Mouse (Mus musculus) midbrain, embryonic 15.5 days (tissue): Measurements from ENCODE around the gene Rnase10. TPM values are rescaled to one million over a fixed set of nuclear protein-coding genes. Genes with fewer than 3 reads are reported as not detected.
"Not testable (repeated sequence)": the region's sequence is repeated elsewhere in the genome, so short reads cannot be mapped to it uniquely, and the experiment has no call there.

ENCODE experiments used
- ATAC-seq: fragments of 200-750 bp; cut with Nextera tagmentation; replicated peaks from 2 replicates; pipeline ENCODE4 v1.8.0; 2017; ENCODE audit warnings: moderate TSS enrichment
- H3K27ac ChIP-seq: fragments of 300-500 bp; sonication (generic); 2 replicates; pipeline ENCODE4 v1.5.1; 2015; ENCODE audit warnings: mild to moderate bottlenecking, inconsistent platforms
- H3K27me3 ChIP-seq: fragments of 300-500 bp; sonication (generic); replicated peaks from 2 replicates; pipeline ENCODE4 v1.6.1; 2015; ENCODE audit warnings: inconsistent platforms
- H3K36me3 ChIP-seq: fragments of 300-500 bp; sonication (generic); replicated peaks from 2 replicates; pipeline ENCODE4 v1.6.1; 2015; ENCODE audit warnings: inconsistent platforms
- H3K4me1 ChIP-seq: fragments of 300-500 bp; sonication (generic); 2 replicates; pipeline ENCODE4 v1.6.1; 2015; ENCODE audit warnings: inconsistent platforms
- H3K4me2 ChIP-seq: fragments of 300-500 bp; sonication (generic); 2 replicates; pipeline ENCODE4 v1.6.1; 2015; ENCODE audit warnings: inconsistent platforms, mild to moderate bottlenecking, moderate library complexity
- H3K4me3 ChIP-seq: fragments of 300-500 bp; sonication (generic); 2 replicates; pipeline ENCODE4 v1.5.1; 2015; ENCODE audit warnings: mild to moderate bottlenecking, inconsistent platforms
- H3K9ac ChIP-seq: fragments of 300-500 bp; sonication (generic); 2 replicates; pipeline ENCODE4 v1.6.1; 2015; ENCODE audit warnings: mild to moderate bottlenecking, inconsistent platforms
- H3K9me3 ChIP-seq: fragments of 300-500 bp; sonication (generic); 2 replicates; pipeline ENCODE4 v1.6.1; 2016; ENCODE audit warnings: inconsistent platforms
- WGBS: fragments of 180-500 bp; shearing (Covaris S2); methylation state at CpG from one replicate; pipeline ENCODE4 v1.1.7; 2015; ENCODE audit warnings: mixed read lengths; 5-methylcytosine and 5-hydroxymethylcytosine counted together
- polyA plus RNA-seq: library from polyadenylated mRNA; unstranded; fragments of >200 nt; fragmentation: Nextera tagmentation; extraction: Ambion mirVana; gene quantifications from 2 replicates; pipeline ENCODE4 v1.2.1, GENCODE M21; 2015

Rnase10 gene
- polyA plus RNA-seq, 1 experiment from 2014 or later = not detected

- no peaks in the 10 kb centered on the region for H3K9me3 ChIP-seq
- no peaks in the 10 kb centered on the region for H3K27me3 ChIP-seq
- no peak overlapping the region for H3K27ac ChIP-seq
- no peak for ATAC-seq
- no peaks in the 10 kb centered on the region for H3K36me3 ChIP-seq
- no peaks in the 10 kb centered on the region for H3K4me1 ChIP-seq
- no peak overlapping the region for H3K4me2 ChIP-seq
- H3K9ac ChIP-seq = no peak overlapping the region
- WGBS = 41% methylated on average over 2 of the region's 2 CpGs
- H3K4me3 ChIP-seq = no peak overlapping the region
These were observed 26.3 kb upstream of the Rnase10 start for GRCm38 (mm10) chr14:50981207-50981606.

- WGBS = 86% methylated on average over 5 of the region's 5 CpGs
- ATAC-seq = no peak
These were observed 25.7 kb upstream of the Rnase10 start for GRCm38 (mm10) chr14:50981837-50982236.

GRCm38 (mm10) chr14:50987668-50988067 lies 19.9 kb upstream of the Rnase10 start:
- Histone ChIP-seq H3K4me1 (no peaks in the 10 kb centered on the region), H3K36me3 (no peaks in the 10 kb centered on the region), H3K27me3 (no peaks in the 10 kb centered on the region), H3K27ac (no peak overlapping the region), H3K4me3 (no peak overlapping the region), H3K9ac (no peak overlapping the region), H3K4me2 (no peak overlapping the region), H3K9me3 (no peaks in the 10 kb centered on the region)
- 95% methylated on average over 2 of the region's 2 CpGs for WGBS
- ATAC-seq = no peak

More at GRCm38 (mm10) chr14:50981837-50982236, 25.7 kb upstream of the Rnase10 start:
- Histone ChIP-seq H3K27me3 (no peaks in the 10 kb centered on the region), H3K36me3 (no peaks in the 10 kb centered on the region), H3K27ac (no peak overlapping the region), H3K4me3 (no peak overlapping the region), H3K9me3 (no peaks in the 10 kb centered on the region), H3K4me1 (no peaks in the 10 kb centered on the region), H3K9ac (no peak overlapping the region), H3K4me2 (no peak overlapping the region)

- no peak overlapping the region for H3K4me2 ChIP-seq
- no peaks in the 10 kb centered on the region for H3K36me3 ChIP-seq
- ATAC-seq = no peak
- no peak overlapping the region for H3K27ac ChIP-seq
- 88% methylated on average over 3 of the region's 3 CpGs for WGBS
- no peak overlapping the region for H3K4me3 ChIP-seq
- H3K4me1 ChIP-seq = no peaks in the 10 kb centered on the region
- no peaks in the 10 kb centered on the region for H3K27me3 ChIP-seq
- H3K9ac ChIP-seq = no peak overlapping the region
- no peaks in the 10 kb centered on the region for H3K9me3 ChIP-seq
These were observed 16.5 kb upstream of the Rnase10 start for GRCm38 (mm10) chr14:50991037-50991436.

- H3K4me3 ChIP-seq = no peak overlapping the region
- 80% methylated on average over 3 of the region's 3 CpGs for WGBS
These were observed 10.5 kb upstream of the Rnase10 start for GRCm38 (mm10) chr14:50997088-50997487.

GRCm38 (mm10) chr14:50997999-50998666 lies 9.4 kb upstream of the Rnase10 start:
- ATAC-seq = no peak
- 83% methylated on average over 2 of the region's 2 CpGs for WGBS
- Histone ChIP-seq H3K4me2 (no peak overlapping the region), H3K9ac (no peak overlapping the region), H3K4me3 (no peak overlapping the region), H3K4me1 (no peaks in the 10 kb centered on the region), H3K9me3 (no peaks in the 10 kb centered on the region), H3K27me3 (no peaks in the 10 kb centered on the region), H3K36me3 (no peaks in the 10 kb centered on the region), H3K27ac (no peak overlapping the region)

More at GRCm38 (mm10) chr14:50997088-50997487, 10.5 kb upstream of the Rnase10 start:
- H3K9me3 ChIP-seq = no peaks in the 10 kb centered on the region
- H3K9ac ChIP-seq = no peak overlapping the region
- H3K27me3 ChIP-seq = no peaks in the 10 kb centered on the region
- no peak overlapping the region for H3K4me2 ChIP-seq
- no peak overlapping the region for H3K27ac ChIP-seq
- no peaks in the 10 kb centered on the region for H3K4me1 ChIP-seq
- ATAC-seq = no peak
- no peaks in the 10 kb centered on the region for H3K36me3 ChIP-seq

GRCm38 (mm10) chr14:51007914-51008713 lies 563 bp downstream of the Rnase10 start:
- Histone ChIP-seq H3K9me3 (no peaks in the 10 kb centered on the region), H3K27ac (no peak overlapping the region), H3K4me1 (no peaks in the 10 kb centered on the region), H3K27me3 (no peaks in the 10 kb centered on the region), H3K4me3 (no peak overlapping the region), H3K9ac (no peak overlapping the region), H3K4me2 (no peak overlapping the region), H3K36me3 (no peaks in the 10 kb centered on the region)
- no peak for ATAC-seq
- WGBS = 78% methylated on average over 13 of the region's 13 CpGs

- no peak overlapping the region for H3K27ac ChIP-seq
- H3K4me3 ChIP-seq = no peak overlapping the region
- no peaks in the 10 kb centered on the region for H3K36me3 ChIP-seq
- no peak for ATAC-seq
- no peak overlapping the region for H3K9ac ChIP-seq
- H3K9me3 ChIP-seq = no peaks in the 10 kb centered on the region
- 86% methylated on average over 4 of the region's 4 CpGs for WGBS
- no peak overlapping the region for H3K4me2 ChIP-seq
- no peaks in the 10 kb centered on the region for H3K27me3 ChIP-seq
- H3K4me1 ChIP-seq = no peaks in the 10 kb centered on the region
These were observed 1.2 kb downstream of the Rnase10 start for GRCm38 (mm10) chr14:51008781-51009180.

GRCm38 (mm10) chr14:51009572-51009971 lies 2.0 kb downstream of the Rnase10 start:
- Histone ChIP-seq H3K4me2 (no peak overlapping the region), H3K4me3 (no peak overlapping the region), H3K9me3 (no peaks in the 10 kb centered on the region), H3K9ac (no peak overlapping the region), H3K27ac (no peak overlapping the region), H3K4me1 (no peaks in the 10 kb centered on the region), H3K36me3 (no peaks in the 10 kb centered on the region), H3K27me3 (no peaks in the 10 kb centered on the region)
- WGBS = 84% methylated on average over 6 of the region's 6 CpGs
- no peak for ATAC-seq

- not testable (repeated sequence) for H3K36me3 ChIP-seq, ATAC-seq
- WGBS = 95% methylated on average over 3 of the region's 3 CpGs
These were observed 7.2 kb downstream of the Rnase10 start for GRCm38 (mm10) chr14:51014724-51015123.

GRCm38 (mm10) chr14:51015780-51016179 lies 8.2 kb downstream of the Rnase10 start:
- Histone ChIP-seq H3K9ac (no peak overlapping the region), H3K4me3 (no peak overlapping the region), H3K27ac (no peak overlapping the region), H3K27me3 (no peaks in the 10 kb centered on the region), H3K36me3 (no peaks in the 10 kb centered on the region), H3K9me3 (no peaks in the 10 kb centered on the region), H3K4me1 (no peaks in the 10 kb centered on the region), H3K4me2 (no peak overlapping the region)
- no peak for ATAC-seq

More at GRCm38 (mm10) chr14:51014724-51015123, 7.2 kb downstream of the Rnase10 start:
- H3K4me3 ChIP-seq, H3K9ac ChIP-seq, H3K27me3 ChIP-seq, H3K4me1 ChIP-seq, H3K9me3 ChIP-seq, H3K4me2 ChIP-seq, H3K27ac ChIP-seq: not testable (repeated sequence)

GRCm38 (mm10) chr14:51017256-51017655 lies 9.7 kb downstream of the Rnase10 start:
- no peak overlapping the region for H3K9ac ChIP-seq
- no peaks in the 10 kb centered on the region for H3K27me3 ChIP-seq
- no peaks in the 10 kb centered on the region for H3K9me3 ChIP-seq
- no peaks in the 10 kb centered on the region for H3K36me3 ChIP-seq
- H3K4me2 ChIP-seq = no peak overlapping the region
- 81% methylated on average over 3 of the region's 3 CpGs for WGBS
- no peak overlapping the region for H3K4me3 ChIP-seq
- no peaks in the 10 kb centered on the region for H3K4me1 ChIP-seq
- ATAC-seq = no peak
- no peak overlapping the region for H3K27ac ChIP-seq

- H3K36me3 ChIP-seq = no peaks in the 10 kb centered on the region
- no peak overlapping the region for H3K27ac ChIP-seq
- H3K9me3 ChIP-seq = no peaks in the 10 kb centered on the region
- no peak overlapping the region for H3K9ac ChIP-seq
- no peak overlapping the region for H3K4me3 ChIP-seq
- ATAC-seq = no peak
- no peaks in the 10 kb centered on the region for H3K4me1 ChIP-seq
- 84% methylated on average over 4 of the region's 4 CpGs for WGBS
- H3K27me3 ChIP-seq = no peaks in the 10 kb centered on the region
- no peak overlapping the region for H3K4me2 ChIP-seq
These were observed 15.9 kb downstream of the Rnase10 start for GRCm38 (mm10) chr14:51023457-51023856.
